ENCODE assay signal across 9 mouse cellular contexts in genomic region chr1:171788461-171789283, GRCm38 (mm10). TPM values are rescaled to one million over a fixed set of nuclear protein-coding genes. Genes with fewer than 3 reads are reported as not detected.
DNase-seq lines count a peak whose midpoint lies in the region; ATAC-seq lines count a peak whose summit lies in the region.
"Had no signal": no experiment of that assay in that cellular context is flagged by ENCODE, and none has a peak within 500 bp of the region (broad histone marks: within the 10 kb centered on the region; RNA-seq: fewer than 3 reads in every experiment).

No protein-coding gene starts in this region.

- H3K27me3 ChIP-seq in hindbrain, embryonic 16.5 days (replicated peaks; ENCODE audit: control insufficient read depth, insufficient read depth, low read length) = no peaks in the 10 kb centered on the region
- H3K27me3 ChIP-seq: hindbrain, embryonic 13.5 days had no signal

- intact Hi-C loops in left cerebral cortex, postnatal 4 days (cut with DNase I) = no loop called here

- H3K4me1 ChIP-seq in hindbrain, embryonic 16.5 days (ENCODE audit: control insufficient read depth, insufficient read depth, low read depth, low read length) = no peaks in the 10 kb centered on the region
- H3K4me1 ChIP-seq: hindbrain, embryonic 13.5 days had no signal

- H3K4me2 ChIP-seq in hindbrain, embryonic 16.5 days (ENCODE audit: low read length) = no peak overlapping the region
- H3K4me2 ChIP-seq: hindbrain, embryonic 13.5 days had no signal

- 95% methylated on average over 12 of the region's 12 CpGs for WGBS in hindbrain, embryonic 16.5 days

- no peaks in the 10 kb centered on the region for H3K9me3 ChIP-seq in hindbrain, embryonic 16.5 days (ENCODE audit: control insufficient read depth, low read length)
- H3K9me3 ChIP-seq: hindbrain, embryonic 13.5 days had no signal

- no peak overlapping the region for H3K9ac ChIP-seq in hindbrain, embryonic 16.5 days (ENCODE audit: low read depth, low read length)
- H3K9ac ChIP-seq: hindbrain, embryonic 13.5 days had no signal

- H3K4me3 ChIP-seq in hindbrain, embryonic 16.5 days (ENCODE audit: low read length) = no peak overlapping the region
- H3K4me3 ChIP-seq: hindbrain, embryonic 13.5 days had no signal

- no peaks in the 10 kb centered on the region for H3K36me3 ChIP-seq in hindbrain, embryonic 16.5 days (ENCODE audit: control insufficient read depth, insufficient read depth, low read length)
- H3K36me3 ChIP-seq: hindbrain, embryonic 13.5 days had no signal

- peak; percentile 88 for ATAC-seq in inflammation-experienced regulatory T-cells, adult 6 months
- no peak for ATAC-seq in hindbrain, embryonic 16.5 days

- DNase-seq in left cerebral cortex, adult 11 months (ENCODE audit: low spot score) = peak; percentile 26
- no peak for DNase-seq in left cerebral cortex, postnatal 4 days
- peak; percentile 71 for DNase-seq in MEL-GATA-1-ER (ENCODE audit: extremely low read depth, low read depth)
- peak; percentile 16 to 24 for DNase-seq in lung, postnatal 4 days
- DNase-seq in cerebellum, adult 9-10 months = no peak
- no peak for DNase-seq in yolk sac, embryonic 10.5 days (ENCODE audit: low spot score)

- no peak overlapping the region for H3K27ac ChIP-seq in hindbrain, embryonic 16.5 days (ENCODE audit: low read depth, low read length)
- H3K27ac ChIP-seq: hindbrain, embryonic 13.5 days had no signal

RNA-seq across cellular contexts. Expression of gene Slamf1, which starts 21.7 kb away (rescaled TPM):
- under 1 TPM in 1 of 2 experiments, not detected in 1; 0.22 TPM for total RNA-seq in left cerebral cortex, postnatal 4 days (2021)
- polyA plus RNA-seq in inflammation-experienced regulatory T-cells, adult 6 months (2017; shearing (Covaris generic)) = 10 to 100 TPM; 66.4 to 89.8 (median 82.8) TPM
- 0.19 and 0.28 TPM in 2 replicates for polyA plus RNA-seq in hindbrain, embryonic 16.5 days (2015; fragmentation: Nextera tagmentation; extraction: Ambion mirVana)

RNA-seq across cellular contexts. Expression of gene Cd84, which starts 50.8 kb away (rescaled TPM):
- total RNA-seq in left cerebral cortex, postnatal 4 days (2021) = 1 to 10 TPM; 1.3 to 1.4 TPM
- 100 to 1,000 TPM; 219 to 268 (median 234) TPM for polyA plus RNA-seq in inflammation-experienced regulatory T-cells, adult 6 months (2017; shearing (Covaris generic))
- 1.1 and 1.3 TPM in 2 replicates for polyA plus RNA-seq in hindbrain, embryonic 16.5 days (2015; fragmentation: Nextera tagmentation; extraction: Ambion mirVana)

Comparison
In these comparisons a context has a peak if more than half of its experiments do, and no peak if none do; other contexts are left out.
1. DNase-seq: peak in left cerebral cortex, adult 11 months (single experiment), MEL-GATA-1-ER (single experiment) and lung, postnatal 4 days (2 of 2); none in left cerebral cortex, postnatal 4 days (single experiment), cerebellum, adult 9-10 months (single experiment) and yolk sac, embryonic 10.5 days (single experiment).
2. RNA of gene Slamf1, which starts 21.7 kb away (polyA plus RNA-seq): 66.4 to 89.8 TPM in inflammation-experienced regulatory T-cells, adult 6 months; 0.19 to 0.28 TPM in hindbrain, embryonic 16.5 days; every median in the first group is over 10 times any median in the second.
3. RNA of gene Cd84, which starts 50.8 kb away (polyA plus RNA-seq): 219 to 268 TPM in inflammation-experienced regulatory T-cells, adult 6 months; 1.1 to 1.3 TPM in hindbrain, embryonic 16.5 days; every median in the first group is over 10 times any median in the second.